Mouse (Mus musculus) embryo, embryonic 9.5 days (tissue): ENCODE measurements around the gene Thsd7a.

Experiments
- DNase-seq: peaks from one replicate; pipeline ENCODE4 v3.0.0-alpha.2; 2017; ENCODE audit errors: extremely low spot score

Gene Thsd7a

DNA sequence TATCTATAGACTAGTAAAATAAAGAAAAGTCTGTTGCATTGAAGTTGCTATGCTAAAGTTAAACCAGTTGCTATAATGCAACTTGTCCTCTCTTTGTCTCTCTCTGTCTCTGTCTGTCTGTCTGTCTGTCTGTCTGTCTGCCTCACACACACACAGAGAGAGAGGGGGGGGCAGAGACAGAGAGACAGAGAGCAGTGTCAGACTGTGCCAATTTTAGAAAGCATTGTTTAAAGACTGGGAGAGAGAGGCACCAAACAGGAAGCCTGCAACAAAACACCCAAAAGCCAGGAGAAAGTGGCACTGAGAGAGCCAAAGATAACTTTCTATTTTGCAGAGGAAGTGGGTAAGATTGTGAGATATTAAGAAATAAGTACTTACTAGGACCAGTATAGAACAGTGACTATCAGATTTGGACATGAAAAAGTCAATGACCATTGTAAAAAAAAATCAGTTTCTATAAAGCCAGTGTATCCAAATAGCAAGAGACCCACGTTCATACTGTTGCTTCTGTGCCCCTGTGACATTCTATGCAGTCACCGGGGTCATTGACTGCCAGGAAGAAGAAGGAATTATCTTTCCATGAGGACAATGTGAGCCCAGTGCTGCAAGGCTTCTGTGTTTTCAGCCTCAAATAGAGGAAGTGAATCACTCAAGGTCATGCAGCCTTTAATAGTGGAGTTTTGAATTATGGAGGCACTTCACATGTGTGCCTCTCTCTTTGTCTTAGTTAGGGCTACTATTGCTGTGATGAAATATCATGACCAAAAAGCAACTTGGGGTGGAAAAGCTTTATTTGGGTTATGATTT is 355.4 kb downstream of the Thsd7a start:
- DNase-seq = no peak

DNA sequence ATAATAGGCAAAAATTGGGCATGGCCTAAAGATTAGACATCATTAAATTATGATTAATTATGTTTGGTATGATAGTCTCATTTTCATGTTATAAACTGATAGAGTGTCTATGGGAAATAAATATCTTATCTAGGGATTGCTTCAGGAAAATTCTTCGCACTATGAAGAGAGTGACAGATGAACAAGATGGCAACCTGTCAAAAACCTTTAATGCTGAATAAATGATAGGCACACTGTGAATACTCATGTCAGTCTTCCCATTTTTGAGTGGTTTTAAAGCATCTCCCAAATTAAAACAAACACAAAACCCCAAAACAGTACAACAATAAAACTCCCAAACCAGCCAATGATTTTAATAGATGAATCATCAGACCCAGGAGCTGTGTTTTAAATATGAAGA is 362.5 kb downstream of the Thsd7a start:
- DNase-seq = no peak

DNA sequence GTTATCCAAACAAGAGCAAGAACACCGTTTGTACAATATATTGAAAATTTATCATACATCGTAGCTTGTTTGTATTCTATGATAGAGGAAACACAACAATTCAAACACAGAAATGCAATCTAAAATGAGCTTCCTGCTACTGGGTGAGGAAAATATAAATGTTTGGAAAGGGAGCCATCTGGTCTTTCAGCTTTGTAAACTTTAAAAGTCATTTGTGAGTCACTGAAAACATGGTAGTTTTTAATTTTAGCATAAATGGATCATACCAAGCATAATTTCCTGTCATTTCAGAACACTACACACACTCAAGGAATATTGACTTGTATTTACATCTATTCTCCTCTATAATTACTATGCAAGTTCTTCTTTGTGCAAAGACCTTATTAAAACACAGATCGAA is 363.6 kb downstream of the Thsd7a start:
- DNase-seq = no peak

GRCm38 (mm10) chr6:12381136-12381778 is 368.0 kb downstream of the Thsd7a start:
- DNase-seq = no peak

DNA sequence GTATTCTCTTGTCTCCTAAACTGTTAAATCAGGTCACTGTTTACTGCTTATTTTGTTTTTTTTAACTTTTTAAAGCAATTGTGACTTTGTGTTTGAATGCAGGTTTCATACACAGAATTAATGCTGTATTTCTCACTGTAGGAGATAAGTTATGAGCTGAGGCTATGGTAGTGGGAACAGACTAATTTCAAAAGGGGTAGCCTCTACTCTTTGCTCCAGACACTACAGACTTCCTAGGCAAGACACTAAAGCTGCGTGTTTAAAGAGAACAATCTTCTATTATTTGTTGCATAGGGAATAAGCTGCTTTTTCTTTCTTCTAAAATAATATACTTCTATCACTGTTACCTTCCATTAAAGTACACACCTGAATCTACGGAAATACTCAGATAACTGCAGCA is 368.5 kb downstream of the Thsd7a start:
- DNase-seq = no peak

GRCm38 (mm10) chr6:12358737-12359136 is 390.5 kb downstream of the Thsd7a start:
- no peak for DNase-seq

- DNase-seq = no peak
Measured at GRCm38 (mm10) chr6:12353573-12353972, 395.6 kb downstream of the Thsd7a start.

- no peak for DNase-seq
Measured at GRCm38 (mm10) chr6:12352165-12352719, 397.0 kb downstream of the Thsd7a start.

- no peak for DNase-seq
Measured at GRCm38 (mm10) chr6:12350753-12351152, 398.5 kb downstream of the Thsd7a start.

GRCm38 (mm10) chr6:12349105-12349759 is 400.0 kb downstream of the Thsd7a start:
- no peak for DNase-seq

DNA sequence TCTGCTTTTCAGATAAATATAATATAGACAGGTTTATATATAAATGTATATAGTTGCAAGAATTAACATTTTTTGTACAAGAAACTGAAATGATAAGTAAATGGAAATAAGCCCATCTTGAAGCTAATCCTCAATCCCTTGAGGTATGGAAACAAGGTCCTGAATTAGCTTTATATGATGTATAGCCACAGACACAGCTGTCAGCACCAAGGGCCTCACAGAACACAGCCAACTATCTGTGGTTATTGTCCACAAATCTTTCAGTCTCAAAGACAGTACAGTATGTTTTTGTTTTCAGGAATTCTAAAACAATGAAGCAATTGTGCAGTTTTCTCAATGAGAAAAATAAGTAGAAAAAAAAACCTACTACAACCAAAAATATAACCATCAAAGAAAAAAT is 400.5 kb downstream of the Thsd7a start:
- no peak for DNase-seq

DNA sequence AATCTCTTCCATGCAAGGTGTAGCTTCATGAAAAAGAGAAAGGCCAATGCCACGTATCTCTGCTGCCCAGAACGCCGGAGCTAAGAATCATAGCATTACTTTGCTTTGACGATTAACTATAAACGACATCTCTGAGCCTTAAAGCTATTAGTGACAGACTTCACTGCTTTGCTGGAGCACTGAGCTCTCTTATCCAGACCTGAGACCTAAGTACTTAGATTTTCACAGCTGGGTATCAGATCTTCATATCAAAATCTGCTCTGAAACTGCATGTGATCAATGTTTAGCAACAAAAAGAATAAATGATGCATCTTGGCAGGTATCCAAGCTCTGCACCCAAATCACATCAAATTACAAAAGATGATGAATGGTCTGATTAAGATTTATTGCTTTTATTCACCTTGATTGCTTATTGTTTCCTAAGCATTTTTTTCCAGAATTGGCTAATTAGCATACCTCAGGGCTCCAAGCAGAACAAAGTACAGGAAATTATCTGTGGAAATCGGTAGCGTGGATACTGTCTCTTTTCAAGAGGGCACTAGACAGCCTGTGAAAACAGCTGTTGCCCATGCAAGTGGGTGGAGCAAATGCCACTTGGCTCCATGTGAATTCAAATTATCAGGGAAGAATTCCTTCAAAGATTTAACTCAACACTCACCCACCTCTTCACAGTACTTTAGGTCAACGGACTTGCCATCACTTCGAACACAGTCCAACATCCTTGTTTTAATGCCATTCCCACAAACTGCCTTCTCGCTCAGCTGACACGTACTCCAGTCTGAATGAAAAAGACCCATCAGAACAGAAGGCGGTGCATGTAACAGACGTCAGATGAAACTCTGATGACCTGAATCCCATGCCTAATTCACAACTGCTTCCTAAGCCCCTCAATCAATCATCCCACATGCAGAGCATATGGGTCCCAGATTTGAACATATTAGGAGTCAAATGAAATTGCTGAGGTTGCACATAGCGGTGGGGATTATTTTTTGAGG is 412.3 kb downstream of the Thsd7a start:
- no peak for DNase-seq

GRCm38 (mm10) chr6:12315070-12315909 is 433.9 kb downstream of the Thsd7a start:
- no peak for DNase-seq

DNA sequence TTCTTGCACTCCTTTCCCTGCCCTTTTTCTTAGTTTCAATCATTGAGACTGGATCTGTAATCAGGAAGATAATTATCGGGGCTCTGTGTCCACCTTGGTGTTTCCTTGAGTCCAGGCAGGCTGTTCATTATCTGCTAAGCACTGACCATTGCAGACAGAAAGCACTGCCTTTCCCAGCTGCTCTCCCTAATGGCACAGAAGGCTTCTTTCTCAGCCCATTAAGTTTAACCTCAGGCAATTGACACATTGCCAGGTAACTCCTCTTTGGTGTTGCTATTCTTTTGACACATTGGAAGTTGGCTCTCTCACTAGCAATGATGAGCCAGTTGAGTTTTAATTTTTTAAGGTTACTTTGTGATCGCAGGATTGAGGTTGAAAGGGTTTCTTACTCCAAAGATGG is 441.7 kb downstream of the Thsd7a start:
- no peak for DNase-seq

DNA sequence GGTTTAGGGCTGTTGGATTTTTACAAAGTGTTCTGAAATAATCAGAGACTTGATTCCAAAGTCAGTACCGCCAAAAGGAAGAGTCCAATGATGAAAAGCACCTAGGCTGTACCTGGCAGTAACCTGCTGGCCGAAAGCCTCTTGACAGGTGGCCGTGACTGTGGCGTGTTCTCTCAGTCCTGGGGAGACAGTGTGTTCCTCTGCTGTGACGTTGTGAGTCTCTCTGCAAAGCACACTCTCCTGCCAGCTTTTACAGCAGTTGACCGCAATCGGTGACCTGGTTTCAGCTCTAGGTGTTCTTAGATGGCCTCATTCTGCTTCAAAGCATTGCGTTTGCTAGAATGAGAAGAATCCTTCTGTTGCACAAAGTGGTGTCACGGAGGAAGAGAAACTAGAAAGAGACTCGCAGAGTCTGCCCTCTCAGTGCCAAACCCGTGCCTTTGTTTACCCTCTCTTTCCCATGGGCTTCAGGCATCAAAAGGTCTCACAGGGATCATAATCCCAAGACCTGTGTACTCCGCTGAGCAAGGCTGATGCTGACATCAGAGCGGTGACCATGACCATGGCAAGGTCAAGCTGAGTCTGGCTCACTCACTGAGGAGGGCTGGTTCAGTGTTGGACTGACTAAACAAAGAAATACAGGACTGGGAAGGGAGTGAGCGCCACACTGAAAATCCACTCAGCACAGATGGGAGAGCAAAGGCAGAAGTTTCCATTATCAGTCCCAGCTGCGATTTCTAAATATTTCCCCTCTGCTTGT is 486.4 kb downstream of the Thsd7a start:
- DNase-seq = no peak
